Mouse (Mus musculus) limb, embryonic 10.5 days (tissue): ENCODE data around the gene Zbtb20. TPM values are rescaled to one million over a fixed set of nuclear protein-coding genes. Genes with fewer than 3 reads are reported as not detected.
"Not testable (repeated sequence)": the region's sequence is repeated elsewhere in the genome, so short reads cannot be mapped to it uniquely, and the experiment has no call there.

Experiments
- DNase-seq: peaks from one replicate; pipeline ENCODE4 v3.0.0-alpha.2; 2017; ENCODE audit warnings: low spot score
- H3K27ac ChIP-seq: fragments of 300-500 bp; sonication (generic); 2 replicates; pipeline ENCODE4 v1.5.1; 2016; ENCODE audit warnings: mild to moderate bottlenecking
- H3K27me3 ChIP-seq: fragments of 300-500 bp; sonication (generic); 2 replicates; pipeline ENCODE4 v1.6.1; 2016; ENCODE audit warnings: low read depth, mild to moderate bottlenecking; ENCODE audit not compliant: poor library complexity, severe bottlenecking
- H3K36me3 ChIP-seq: fragments of 300-500 bp; sonication (generic); 2 replicates; pipeline ENCODE4 v1.6.1; 2016; ENCODE audit warnings: mild to moderate bottlenecking, moderate library complexity
- H3K4me1 ChIP-seq: fragments of 300-500 bp; sonication (generic); 2 replicates; pipeline ENCODE4 v1.6.1; 2016
- H3K4me3 ChIP-seq: fragments of 300-500 bp; sonication (generic); 2 replicates; pipeline ENCODE4 v1.5.1; 2016; ENCODE audit warnings: mild to moderate bottlenecking, moderate library complexity
- H3K9me3 ChIP-seq: fragments of 300-500 bp; sonication (generic); replicated peaks from 2 replicates; pipeline ENCODE4 v1.6.1; 2016; ENCODE audit warnings: mild to moderate bottlenecking
- WGBS: fragments of 180-500 bp; shearing (Covaris S2); methylation state at CpG from one replicate; pipeline ENCODE4 v1.1.7; 2016; 5-methylcytosine and 5-hydroxymethylcytosine counted together
- polyA plus RNA-seq: library from polyadenylated mRNA; unstranded; fragments of >200 nt; fragmentation: Nextera tagmentation; extraction: Ambion mirVana; gene quantifications from 2 replicates; pipeline ENCODE4 v1.2.1, GENCODE M21; 2016

The Zbtb20 gene
- polyA plus RNA-seq, 1 experiment from 2014 or later: 11.7 TPM

DNA sequence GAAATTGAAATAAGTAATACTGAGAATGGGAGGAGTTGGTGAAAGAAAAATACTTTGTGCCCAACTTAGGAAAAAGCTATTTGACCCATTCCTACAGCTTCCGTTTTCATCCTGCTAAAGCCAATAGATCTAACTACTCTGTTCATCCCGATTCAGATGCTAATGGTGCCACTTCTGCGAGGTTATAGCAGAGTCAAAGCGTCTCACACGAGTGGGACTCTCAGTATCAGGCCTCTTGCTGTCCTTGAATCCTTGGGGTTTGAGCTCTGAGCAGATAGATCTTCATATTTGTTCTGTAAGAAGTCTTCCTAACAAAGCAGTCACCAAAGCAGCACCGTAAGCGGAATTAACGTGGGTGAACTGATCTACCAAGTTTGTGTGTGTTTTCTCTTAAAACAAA, 37.6 kb downstream of the Zbtb20 start:
- 80% methylated on average over 8 of the region's 8 CpGs for WGBS
- 0 out of 2 replicates have a peak, but pooled peaks cover 4% of the 10 kb centered on the region for H3K4me1 ChIP-seq
- no peaks in the 10 kb centered on the region for H3K27me3 ChIP-seq
- no peaks in the 10 kb centered on the region for H3K9me3 ChIP-seq
- no peak overlapping the region for H3K4me3 ChIP-seq
- no peaks in the 10 kb centered on the region for H3K36me3 ChIP-seq
- H3K27ac ChIP-seq: no peak overlapping the region
- no peak for DNase-seq

DNA sequence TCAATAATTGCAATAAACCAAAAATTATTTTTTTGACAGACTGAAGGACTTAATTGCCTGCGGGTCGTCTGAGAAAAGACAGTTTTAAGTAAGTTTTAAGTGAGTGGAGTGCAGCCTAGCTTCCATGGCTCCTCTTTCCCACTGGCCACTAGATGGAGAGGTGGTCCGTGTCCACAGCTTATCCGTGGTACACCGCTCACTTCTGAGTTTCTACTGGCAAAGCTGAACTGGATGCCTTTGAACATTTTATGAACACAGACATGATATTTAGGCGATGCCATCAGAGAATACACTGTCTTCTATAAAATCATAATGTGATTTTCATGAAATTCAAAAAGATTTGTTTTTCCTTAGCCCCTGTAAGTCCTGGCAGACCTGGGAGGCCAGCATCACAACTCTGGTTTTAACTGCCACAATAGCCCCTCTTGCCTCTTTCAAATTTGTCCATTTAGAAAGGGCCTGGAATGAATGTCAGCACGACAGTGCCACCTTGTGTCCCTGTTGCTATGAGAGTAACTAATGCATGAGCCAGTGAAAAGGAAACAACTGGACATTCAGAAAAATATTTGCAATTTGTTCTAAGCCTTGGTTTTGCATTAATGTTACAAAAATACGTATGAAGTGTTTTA, 38.9 kb downstream of the Zbtb20 start:
- WGBS: 61% methylated on average over 8 of the region's 8 CpGs

DNA sequence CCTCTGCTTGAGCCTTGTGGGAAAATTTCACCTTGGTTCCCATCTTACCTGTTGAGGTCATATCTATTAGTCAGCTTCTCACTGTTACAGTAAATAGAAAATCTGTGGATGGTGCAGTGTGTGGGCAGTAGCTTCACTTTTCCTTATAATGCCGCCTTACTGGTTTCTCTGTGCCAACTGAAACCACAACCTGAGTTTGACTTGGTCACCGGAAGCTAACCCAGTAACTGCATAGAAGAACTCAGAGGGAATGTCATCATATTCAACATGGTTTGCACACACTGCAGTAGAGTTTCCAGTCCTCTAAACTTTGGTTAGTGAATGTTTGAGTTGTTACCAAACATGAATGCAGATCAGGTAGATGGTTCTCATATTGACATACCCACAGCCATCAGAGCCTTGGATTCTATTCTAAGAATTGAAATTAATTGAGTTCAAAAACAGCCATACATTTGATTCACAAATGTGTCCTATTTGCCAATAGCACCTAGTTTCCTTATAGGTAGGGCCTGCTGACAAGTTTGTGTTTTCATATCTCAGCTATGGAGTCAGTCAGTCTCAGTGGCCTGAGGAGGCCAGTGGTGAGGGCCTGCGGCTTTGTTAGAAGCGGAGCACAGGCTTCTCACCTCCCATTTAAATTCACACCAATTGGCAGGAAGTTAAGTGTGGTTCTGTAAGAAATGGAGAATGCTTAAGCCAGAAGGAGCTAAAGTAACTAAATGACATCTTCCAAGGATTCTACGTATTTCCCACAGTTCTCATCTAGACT, 44.5 kb downstream of the Zbtb20 start:
- DNase-seq: no peak
- H3K36me3 ChIP-seq: no peaks in the 10 kb centered on the region
- no peaks in the 10 kb centered on the region for H3K4me1 ChIP-seq
- no peaks in the 10 kb centered on the region for H3K9me3 ChIP-seq
- no peak overlapping the region for H3K27ac ChIP-seq
- no peaks in the 10 kb centered on the region for H3K27me3 ChIP-seq
- H3K4me3 ChIP-seq: no peak overlapping the region
- 87% methylated on average over 5 of the region's 5 CpGs for WGBS

More for the DNA sequence above, 38.9 kb downstream of the Zbtb20 start:
- Histone ChIP-seq H3K4me3 (no peak overlapping the region), H3K4me1 (0 out of 2 replicates have a peak, but pooled peaks cover 4% of the 10 kb centered on the region), H3K36me3 (no peaks in the 10 kb centered on the region), H3K9me3 (no peaks in the 10 kb centered on the region), H3K27me3 (no peaks in the 10 kb centered on the region), H3K27ac (peak overlapping the region; percentile 37)
- DNase-seq: peak; percentile 52

DNA sequence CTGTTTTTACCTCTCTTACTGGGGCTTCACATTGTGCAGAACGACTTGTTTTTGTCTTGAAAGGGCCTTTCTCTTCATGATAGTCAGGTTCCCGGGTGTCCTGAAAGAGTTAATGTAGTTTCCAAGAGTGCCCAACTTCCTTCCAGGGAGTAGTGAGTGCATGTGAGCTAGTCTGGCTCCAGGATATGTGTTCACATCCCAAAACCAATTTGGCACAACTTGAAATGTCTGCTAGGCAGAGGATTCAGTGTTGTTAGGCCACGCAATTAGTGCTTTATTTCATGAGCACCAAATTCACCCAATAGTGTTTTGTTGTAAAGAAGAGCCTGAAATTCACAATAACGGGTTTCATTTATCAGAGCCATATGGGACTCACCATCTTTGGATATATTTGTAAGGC, 45.8 kb downstream of the Zbtb20 start:
- 68% methylated on average over 4 of the region's 4 CpGs for WGBS
- no peaks in the 10 kb centered on the region for H3K4me1 ChIP-seq
- H3K4me3 ChIP-seq: no peak overlapping the region
- H3K9me3 ChIP-seq: no peaks in the 10 kb centered on the region
- no peaks in the 10 kb centered on the region for H3K27me3 ChIP-seq
- H3K36me3 ChIP-seq: no peaks in the 10 kb centered on the region
- H3K27ac ChIP-seq: no peak overlapping the region
- no peak for DNase-seq

DNA sequence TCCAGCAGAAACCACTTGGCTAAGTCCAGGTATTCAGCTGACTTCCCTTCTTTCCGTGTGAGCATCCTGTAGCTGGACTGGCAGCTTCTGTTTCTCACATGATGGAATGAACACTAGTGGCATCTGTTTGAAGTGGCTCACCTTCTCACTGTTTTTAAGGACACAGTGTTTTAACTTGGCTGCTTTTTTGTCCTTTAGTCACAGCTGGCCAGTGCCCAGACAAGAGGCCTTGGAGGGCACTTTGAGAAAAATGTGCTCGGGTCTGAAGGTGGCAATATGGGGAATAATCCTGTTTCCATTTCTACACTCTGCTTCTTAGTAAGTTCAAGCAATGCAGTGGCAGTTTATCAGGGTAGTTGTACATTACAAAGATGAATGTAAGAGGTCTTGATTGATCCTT, 62.5 kb downstream of the Zbtb20 start:
- Histone ChIP-seq H3K36me3 (no peaks in the 10 kb centered on the region), H3K9me3 (no peaks in the 10 kb centered on the region), H3K27me3 (no peaks in the 10 kb centered on the region), H3K4me3 (no peak overlapping the region), H3K4me1 (no peaks in the 10 kb centered on the region), H3K27ac (no peak overlapping the region)
- no peak for DNase-seq
- 76% methylated on average over 2 of the region's 2 CpGs for WGBS

DNA sequence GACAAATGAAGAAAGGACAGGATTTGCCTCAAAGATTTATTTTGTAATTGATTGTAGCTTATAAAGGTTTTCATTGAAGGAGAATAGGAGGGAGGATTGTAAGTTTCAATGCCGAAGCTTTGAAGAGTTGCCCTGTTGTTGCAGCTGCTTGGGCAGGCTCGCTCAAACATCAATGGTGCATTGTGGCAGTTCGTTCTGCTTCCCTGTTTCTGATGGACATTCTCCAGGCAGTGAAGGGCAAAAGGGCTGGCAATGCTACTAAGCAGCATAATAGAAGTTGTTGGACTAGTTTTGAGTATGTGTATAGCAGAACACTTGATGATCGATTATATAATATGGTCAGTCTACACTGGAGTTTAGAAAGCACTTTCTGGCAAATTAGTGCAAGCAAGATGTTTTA, 71.3 kb downstream of the Zbtb20 start:
- no peaks in the 10 kb centered on the region for H3K27me3 ChIP-seq
- no peak overlapping the region for H3K4me3 ChIP-seq
- H3K9me3 ChIP-seq: no peaks in the 10 kb centered on the region
- no peaks in the 10 kb centered on the region for H3K36me3 ChIP-seq
- WGBS: 74% methylated on average over 4 of the region's 4 CpGs
- no peak overlapping the region for H3K27ac ChIP-seq
- DNase-seq: no peak
- H3K4me1 ChIP-seq: no peaks in the 10 kb centered on the region

DNA sequence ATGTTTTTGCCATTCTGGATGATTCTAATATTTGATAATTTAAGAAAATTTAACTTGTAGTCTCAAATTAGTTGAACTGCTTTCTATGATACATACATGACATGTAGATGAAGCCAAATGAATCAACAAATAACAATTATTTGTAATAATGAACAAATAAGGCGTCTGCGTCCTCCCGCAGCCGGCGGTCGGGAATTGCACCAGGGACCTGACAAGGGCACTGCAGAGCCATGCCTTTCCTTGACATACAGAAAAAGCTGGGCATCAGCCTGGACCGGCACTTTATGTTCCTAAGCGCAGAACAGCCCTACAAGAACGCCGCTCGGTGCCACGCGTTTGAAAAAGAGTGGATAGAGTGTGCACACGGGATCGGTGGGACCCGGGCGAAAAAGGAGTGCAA, 79.7 kb downstream of the Zbtb20 start:
- 95% methylated on average over 17 of the region's 17 CpGs for WGBS
- not testable (repeated sequence) for DNase-seq, H3K4me1 ChIP-seq

DNA sequence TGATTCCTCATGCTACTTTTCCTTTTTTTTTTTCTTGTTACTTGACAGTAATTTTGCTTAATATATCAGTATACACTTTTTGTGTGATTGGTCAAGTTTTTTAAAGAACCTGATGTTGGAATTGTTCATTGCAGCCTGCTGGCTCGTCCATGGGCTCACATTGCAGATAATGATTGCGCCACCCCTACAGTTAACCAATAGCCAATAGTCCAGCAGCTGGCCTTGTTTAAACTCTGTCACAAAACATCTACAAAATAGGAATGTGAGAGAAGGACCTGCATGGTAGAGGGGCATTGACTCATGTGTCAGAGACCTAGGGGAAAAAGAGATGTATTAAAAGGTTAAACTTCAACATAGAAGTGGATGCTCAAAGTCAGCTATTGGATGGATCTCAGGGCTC, 97.2 kb downstream of the Zbtb20 start:
- H3K36me3 ChIP-seq: no peaks in the 10 kb centered on the region
- H3K4me1 ChIP-seq: no peaks in the 10 kb centered on the region
- 87% methylated on average over 2 of the region's 2 CpGs for WGBS
- no peak overlapping the region for H3K27ac ChIP-seq
- no peaks in the 10 kb centered on the region for H3K27me3 ChIP-seq
- H3K9me3 ChIP-seq: no peaks in the 10 kb centered on the region
- no peak overlapping the region for H3K4me3 ChIP-seq
- no peak for DNase-seq

More for the DNA sequence above, 79.7 kb downstream of the Zbtb20 start:
- H3K27ac ChIP-seq, H3K27me3 ChIP-seq, H3K9me3 ChIP-seq, H3K4me3 ChIP-seq, H3K36me3 ChIP-seq: not testable (repeated sequence)

DNA sequence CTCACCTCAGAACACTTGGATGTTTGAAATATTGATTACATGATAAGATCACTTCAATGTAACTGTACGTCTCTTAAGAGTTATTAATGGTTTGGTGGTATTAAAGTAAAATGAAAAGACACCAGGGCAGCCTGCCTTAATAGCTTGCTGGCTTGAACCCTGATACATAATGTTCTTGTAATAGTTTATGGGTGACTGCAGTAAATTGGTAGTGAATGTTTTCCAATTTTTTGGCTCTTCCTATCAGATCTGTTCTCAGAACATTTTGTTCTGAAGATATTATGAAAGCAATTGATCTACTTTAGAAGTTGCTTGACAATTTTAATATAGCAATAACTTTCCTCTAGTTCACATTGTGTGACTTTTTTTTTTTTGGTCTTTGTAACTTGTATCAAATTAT, 123.2 kb downstream of the Zbtb20 start:
- Histone ChIP-seq H3K9me3 (no peaks in the 10 kb centered on the region), H3K36me3 (no peaks in the 10 kb centered on the region), H3K27ac (no peak overlapping the region), H3K27me3 (no peaks in the 10 kb centered on the region), H3K4me1 (no peaks in the 10 kb centered on the region), H3K4me3 (no peak overlapping the region)
- 88% methylated on average over 1 of the region's 1 CpGs for WGBS
- no peak for DNase-seq

DNA sequence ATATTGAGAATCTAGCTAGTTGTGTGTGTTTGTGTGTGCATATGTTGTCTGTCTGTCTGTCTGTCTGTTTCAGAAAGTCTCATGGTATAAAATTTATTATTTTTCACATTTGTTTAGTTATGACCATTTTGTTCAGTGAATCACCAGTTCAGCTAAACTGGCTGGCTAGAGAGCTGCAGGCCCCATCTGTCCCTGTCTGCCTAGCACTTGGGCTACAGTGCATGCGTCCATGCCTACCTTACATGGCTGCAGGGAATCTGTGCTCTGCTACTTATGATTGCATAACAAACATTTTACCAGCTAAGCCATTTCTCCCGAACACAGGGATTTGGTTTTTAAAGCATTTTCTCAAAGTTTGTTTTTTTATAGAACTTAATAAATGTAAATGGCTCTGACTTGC, 150.7 kb downstream of the Zbtb20 start:
- no peak for DNase-seq
- no peak overlapping the region for H3K27ac ChIP-seq
- WGBS: 84% methylated on average over 2 of the region's 2 CpGs
- no peak overlapping the region for H3K4me3 ChIP-seq
- H3K36me3 ChIP-seq: no peaks in the 10 kb centered on the region
- no peaks in the 10 kb centered on the region for H3K27me3 ChIP-seq
- no peaks in the 10 kb centered on the region for H3K9me3 ChIP-seq
- peaks cover 5% of the 10 kb centered on the region; the same call in 1 of the 2 replicates for H3K4me1 ChIP-seq

DNA sequence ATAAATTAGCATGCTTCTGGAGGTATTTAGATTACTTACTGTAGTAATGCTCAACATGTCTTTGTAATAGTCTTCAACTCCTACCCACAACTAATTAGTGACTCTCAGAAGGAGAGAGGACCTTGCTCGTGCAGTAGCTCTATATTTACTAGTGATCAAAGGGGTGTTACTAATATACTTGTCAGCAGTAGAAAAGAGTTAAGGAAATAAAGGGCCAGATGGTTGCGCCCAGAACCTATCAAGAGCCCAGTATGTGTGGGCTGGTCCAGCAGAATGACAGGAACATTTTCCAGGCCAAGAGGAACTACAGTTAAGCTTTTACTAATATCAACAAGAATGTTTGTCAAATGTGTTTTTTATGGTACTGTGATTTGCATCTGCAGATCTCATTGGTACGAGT, 153.6 kb downstream of the Zbtb20 start:
- no peak for DNase-seq
- H3K27me3 ChIP-seq: no peaks in the 10 kb centered on the region
- H3K9me3 ChIP-seq: no peaks in the 10 kb centered on the region
- H3K27ac ChIP-seq: no peak overlapping the region
- no peak overlapping the region for H3K4me3 ChIP-seq
- no peaks in the 10 kb centered on the region for H3K36me3 ChIP-seq
- H3K4me1 ChIP-seq: peaks cover 5% of the 10 kb centered on the region; the same call in 1 of the 2 replicates
- 40% methylated on average over 3 of the region's 3 CpGs for WGBS

DNA sequence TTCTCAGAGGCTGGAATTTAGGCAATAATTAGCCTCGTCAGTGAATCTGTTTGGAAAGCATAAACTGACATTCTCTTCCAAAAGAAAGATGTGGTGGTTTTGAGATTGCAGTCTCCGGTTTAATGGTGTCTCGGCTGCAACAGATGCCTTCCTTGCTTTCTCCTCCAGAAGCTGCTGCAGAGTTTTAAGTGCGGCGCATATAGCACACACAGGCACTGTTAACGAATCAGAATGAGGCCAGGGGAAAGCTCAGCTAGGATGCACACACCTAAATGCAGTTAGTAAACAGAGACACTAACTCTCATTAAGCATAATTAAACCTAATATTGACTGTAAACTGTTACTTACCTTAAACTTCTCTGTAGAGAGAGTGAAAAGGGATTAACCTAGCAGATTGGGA, 160.0 kb downstream of the Zbtb20 start:
- WGBS: 30% methylated on average over 6 of the region's 6 CpGs
- no peaks in the 10 kb centered on the region for H3K27me3 ChIP-seq
- no peak overlapping the region for H3K27ac ChIP-seq
- H3K4me3 ChIP-seq: no peak overlapping the region
- H3K36me3 ChIP-seq: no peaks in the 10 kb centered on the region
- DNase-seq: no peak
- no peaks in the 10 kb centered on the region for H3K9me3 ChIP-seq
- H3K4me1 ChIP-seq: peaks cover 13% of the 10 kb centered on the region

DNA sequence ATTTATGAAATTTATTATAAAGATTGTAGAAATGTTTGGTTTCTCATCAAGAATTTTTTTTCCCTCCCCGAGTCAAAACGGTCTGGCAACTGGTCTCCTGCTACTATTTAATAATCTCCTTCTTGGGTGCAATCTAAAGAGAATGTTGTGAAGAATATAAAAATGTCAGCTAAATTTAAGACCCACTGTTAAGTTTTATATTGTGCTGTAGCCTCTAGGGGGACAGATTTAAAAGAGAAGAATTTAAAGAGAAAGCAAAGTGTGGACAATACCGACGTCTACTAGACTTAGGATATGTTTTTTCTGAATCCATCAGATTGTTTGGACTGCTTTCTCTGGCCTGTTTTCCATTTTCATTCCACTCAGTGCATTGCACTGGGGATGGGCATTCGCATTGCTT, 160.8 kb downstream of the Zbtb20 start:
- H3K27me3 ChIP-seq: no peaks in the 10 kb centered on the region
- DNase-seq: no peak
- peaks cover 13% of the 10 kb centered on the region for H3K4me1 ChIP-seq
- no peaks in the 10 kb centered on the region for H3K9me3 ChIP-seq
- H3K36me3 ChIP-seq: no peaks in the 10 kb centered on the region
- H3K27ac ChIP-seq: no peak overlapping the region
- WGBS: 55% methylated on average over 5 of the region's 5 CpGs
- no peak overlapping the region for H3K4me3 ChIP-seq
